Mouse (Mus musculus) retina, embryonic 14.5 days (tissue): ENCODE results near the gene Camkv.

ENCODE experiments used
- DNase-seq: peaks from one replicate; pipeline ENCODE4 v3.0.0-alpha.2; 2015; ENCODE audit warnings: low spot score

Gene Camkv

GRCm38 (mm10) chr9:107935374-107935773, at the start of gene Camkv:
Gene Camkv, plus strand, starts transcription at chr9:107935674.
- DNase-seq = no peak

- DNase-seq = peak; percentile 85
Observed at GRCm38 (mm10) chr9:107887804-107888266, 47.6 kb upstream of the Camkv start, which contains the start of gene Mon1a. Gene Mon1a, plus strand, starts transcription at chr9:107888151.

DNA sequence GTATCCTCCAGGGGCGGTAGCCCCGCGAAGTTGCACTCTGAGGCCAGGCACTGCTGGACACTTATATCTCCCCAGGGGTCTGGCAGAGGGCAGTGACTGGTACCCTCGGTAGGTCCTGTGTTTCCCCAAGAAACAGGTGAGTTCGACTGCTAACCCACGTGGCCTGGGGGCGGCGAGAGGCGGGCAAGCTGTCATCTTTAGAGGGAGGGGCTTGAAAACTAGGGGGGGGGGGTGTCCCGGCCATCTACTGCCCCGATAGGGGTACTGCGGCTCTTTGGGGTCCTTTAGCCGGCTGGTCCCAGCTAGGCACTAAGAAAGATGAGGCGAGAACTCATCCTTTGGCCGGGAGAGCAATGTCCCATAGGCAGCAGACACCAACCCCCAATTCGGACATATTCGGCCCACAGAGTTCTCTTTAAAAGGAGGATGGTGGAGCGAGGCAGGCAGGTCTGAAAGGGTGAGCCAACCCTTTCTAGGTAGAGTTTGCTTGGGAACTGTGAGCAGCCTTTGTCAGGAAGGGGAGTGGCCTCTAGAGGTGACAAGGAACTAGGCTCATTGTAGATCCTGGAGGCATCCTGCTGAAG, 47.1 kb upstream of the Camkv start:
- peak; percentile 57 for DNase-seq

- no peak for DNase-seq
Observed at GRCm38 (mm10) chr9:107890260-107890659, 45.2 kb upstream of the Camkv start.

- peak; percentile 23 for DNase-seq
Observed at GRCm38 (mm10) chr9:107891023-107891422, 44.5 kb upstream of the Camkv start.

GRCm38 (mm10) chr9:107898563-107898962, 36.9 kb upstream of the Camkv start:
- no peak for DNase-seq

DNA sequence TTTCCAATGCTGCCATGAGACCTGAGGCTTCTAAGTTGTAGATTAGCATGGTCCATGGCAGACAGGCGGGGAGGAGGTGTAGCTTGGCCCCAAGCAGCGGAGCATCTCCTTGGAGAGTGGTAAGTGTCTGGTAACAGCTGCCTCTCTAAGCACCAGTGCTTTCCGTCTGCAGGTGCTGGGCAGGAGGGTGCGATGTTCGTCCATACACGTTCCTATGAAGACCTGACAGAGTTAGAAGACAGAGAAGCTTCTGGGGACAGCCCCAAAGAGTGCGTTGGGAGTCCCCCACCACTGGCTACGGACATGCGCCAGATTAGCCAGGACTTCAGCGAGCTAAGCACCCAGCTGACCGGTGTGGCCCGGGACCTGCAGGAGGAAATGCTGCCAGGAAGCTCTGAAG, 35.6 kb upstream of the Camkv start:
- no peak for DNase-seq

GRCm38 (mm10) chr9:107900840-107901626, 34.4 kb upstream of the Camkv start:
- peak; percentile 90 for DNase-seq

GRCm38 (mm10) chr9:107901627-107901914, 33.9 kb upstream of the Camkv start:
- no peak for DNase-seq

DNA sequence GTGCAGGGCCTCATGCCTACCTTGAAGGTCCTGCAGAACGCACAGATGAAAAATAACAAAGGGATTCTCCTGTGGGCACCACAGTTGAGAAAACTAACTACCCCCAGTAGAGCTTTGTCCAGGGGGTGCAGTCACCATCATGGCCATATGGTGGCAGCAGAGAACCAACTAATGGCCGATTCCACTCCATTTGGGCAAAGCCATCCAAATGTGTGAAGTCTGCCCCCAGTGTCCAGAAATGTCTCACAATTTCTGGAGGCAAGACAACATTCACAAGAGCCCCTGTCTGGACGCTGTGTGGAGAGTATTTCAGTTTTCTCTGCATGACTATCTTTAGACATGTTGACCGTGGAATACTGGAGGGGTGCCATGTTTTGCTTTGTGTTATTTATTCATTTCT, 30.7 kb upstream of the Camkv start:
- DNase-seq = peak; percentile 96

DNA sequence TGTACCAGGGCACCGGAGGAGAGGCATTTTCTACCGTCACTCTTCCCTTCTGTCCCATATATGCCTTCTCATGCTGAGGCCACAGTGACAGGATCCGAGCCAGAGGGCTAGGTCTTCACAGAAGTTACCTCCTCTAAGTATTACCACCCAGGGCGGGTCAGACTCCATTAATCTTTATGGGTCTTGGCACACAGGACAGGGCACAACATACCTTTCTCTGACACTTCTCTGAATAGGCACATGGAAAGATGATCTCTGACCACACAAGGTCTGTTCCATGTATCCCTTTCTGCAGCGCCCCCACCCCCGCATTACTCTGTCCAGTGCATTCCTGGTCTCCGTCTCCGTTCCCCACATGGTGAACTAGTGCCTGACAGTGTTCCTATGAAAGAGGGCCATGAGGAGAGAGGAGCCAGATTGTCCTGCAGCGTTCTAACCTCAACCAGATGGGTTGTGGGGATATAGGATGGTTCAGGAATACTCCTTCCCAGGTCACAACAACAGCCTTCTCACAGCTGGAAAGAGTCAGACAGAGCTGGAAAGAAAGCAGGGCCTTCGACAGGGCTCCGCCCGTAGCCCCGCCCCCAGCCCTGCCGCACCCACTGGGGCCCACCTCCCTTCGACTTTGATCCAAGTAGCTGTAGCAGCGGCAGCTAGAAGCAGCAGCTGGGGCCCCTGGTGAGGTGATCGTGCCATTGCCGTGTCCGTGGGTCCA, 29.1 kb upstream of the Camkv start, which contains the start of gene Mst1r:
Gene Mst1r, plus strand, starts transcription at position 622 of the 715 bp plus-strand sequence.
- DNase-seq = peak; percentile 68

- DNase-seq = no peak
Observed at GRCm38 (mm10) chr9:107906967-107907800, 28.3 kb upstream of the Camkv start.

- no peak for DNase-seq
Observed at GRCm38 (mm10) chr9:107907801-107908120, 27.7 kb upstream of the Camkv start.

DNA sequence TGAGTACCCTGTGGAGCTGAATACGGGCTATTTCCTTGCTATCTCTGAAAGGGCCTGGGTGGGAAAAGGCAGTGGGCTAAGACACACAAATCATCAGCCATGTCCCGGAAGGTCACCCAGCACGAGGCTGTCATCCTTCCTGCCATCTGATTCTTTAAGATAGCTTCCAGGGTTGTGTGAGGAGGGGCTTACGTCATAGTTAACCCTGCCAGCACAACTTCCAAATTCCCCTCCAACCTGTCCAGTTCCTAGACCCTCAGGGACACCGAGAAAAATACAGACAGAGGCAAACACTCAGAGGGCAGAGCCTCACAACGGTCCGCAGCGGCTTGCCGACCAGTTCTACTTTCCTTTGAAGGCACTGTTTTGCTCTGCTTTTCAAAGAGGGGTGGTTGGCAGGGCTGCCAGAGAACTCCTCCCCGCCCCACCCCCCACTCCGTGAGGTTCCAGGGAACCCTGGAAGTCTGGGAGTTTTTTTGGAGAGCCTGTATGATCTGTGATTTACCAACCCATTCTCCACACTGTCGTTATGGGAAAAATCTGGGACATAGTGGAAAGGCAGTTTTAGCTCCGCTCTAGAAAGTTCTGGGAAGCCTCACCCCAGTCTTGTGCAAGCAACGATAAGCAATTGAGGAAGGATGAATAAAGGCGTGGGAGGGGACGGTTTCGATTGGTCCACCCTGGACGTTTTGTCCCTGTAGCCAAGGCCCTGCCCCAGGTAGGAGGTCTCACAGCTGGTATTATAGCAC, 26.9 kb upstream of the Camkv start:
- no peak for DNase-seq

DNA sequence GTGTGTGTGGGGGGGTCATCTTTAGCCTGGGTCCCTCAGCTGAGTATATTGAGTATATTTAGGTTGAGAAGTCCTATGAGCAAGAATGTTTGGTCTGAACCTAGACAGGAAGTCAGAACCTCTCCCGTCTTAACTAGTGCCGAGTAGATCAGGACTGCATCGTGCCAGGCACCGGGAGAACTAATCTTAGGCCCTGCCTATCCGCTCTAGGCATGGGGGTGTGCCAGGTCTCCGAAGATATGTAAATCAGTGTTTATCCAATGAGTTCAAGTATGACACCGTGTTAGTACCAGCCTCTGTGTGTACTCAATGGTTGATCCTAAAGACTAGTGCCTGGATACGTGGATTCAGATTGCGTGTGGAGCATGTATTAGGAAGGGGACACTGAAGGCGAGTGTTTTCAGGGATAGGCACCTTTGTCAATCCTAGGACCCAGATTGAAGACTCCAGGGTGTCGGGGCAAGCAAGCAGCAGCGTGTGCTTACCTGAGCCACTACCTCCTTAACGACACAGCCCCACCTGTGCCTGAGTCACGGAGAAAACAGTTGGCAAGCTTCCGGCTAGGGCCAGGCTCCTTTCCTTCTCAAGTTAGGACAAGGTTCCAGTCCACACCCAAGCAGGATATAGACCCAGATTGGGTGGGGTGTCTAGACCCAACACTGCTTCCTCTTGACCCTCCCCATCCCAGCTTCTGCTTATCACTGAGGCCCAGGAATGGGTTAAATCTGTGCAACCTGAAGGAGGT, 25.3 kb upstream of the Camkv start:
- no peak for DNase-seq

DNA sequence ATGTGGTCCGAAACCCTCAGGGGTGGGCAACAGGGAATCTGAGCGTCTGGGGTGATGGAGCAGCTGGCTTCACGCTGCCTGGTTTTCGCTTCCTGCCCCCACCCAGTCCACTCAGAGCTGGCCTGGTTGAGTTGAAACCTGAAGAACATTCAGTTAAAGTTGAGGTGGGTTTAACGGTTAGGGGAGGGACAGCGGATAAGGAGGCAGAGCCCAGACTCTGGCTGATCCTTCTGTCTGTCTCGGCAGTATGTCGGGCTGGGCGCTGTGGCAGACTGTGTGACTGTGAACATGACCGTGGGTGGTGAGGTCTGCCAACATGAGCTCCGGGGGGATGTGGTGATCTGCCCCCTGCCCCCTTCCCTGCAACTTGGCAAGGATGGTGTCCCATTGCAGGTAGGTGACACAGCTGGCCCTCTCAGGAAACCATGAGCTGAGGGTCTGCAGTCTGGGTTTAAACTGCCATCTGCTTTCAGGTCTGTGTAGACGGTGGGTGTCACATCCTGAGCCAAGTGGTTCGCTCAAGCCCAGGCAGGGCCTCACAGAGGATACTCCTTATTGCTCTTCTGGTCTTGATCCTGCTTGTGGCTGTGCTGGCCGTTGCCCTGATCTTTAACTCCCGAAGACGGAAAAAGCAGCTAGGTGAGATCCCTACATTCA, 20.6 kb upstream of the Camkv start:
- no peak for DNase-seq

GRCm38 (mm10) chr9:107917895-107918608, 17.4 kb upstream of the Camkv start:
- peak; percentile 70 for DNase-seq

DNA sequence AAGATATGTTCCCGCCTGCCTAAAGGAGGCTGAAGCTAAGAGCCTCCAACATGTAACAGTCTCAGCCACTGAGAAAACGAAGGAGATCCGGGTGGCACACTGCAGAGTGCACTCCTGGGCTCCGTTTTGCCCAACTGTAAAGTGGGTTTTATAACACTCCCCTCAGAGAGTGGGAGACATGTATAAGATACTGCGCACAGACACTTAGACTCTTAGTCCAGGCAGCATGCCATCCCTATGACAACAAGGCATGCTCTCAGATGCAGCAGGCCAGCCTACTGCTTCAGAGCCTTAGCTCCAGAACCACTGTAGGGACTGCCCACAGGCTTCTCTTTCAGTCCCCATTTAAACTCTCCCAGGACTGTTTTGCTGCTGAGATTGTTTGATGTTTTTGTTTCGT, 16.6 kb upstream of the Camkv start:
- no peak for DNase-seq

DNA sequence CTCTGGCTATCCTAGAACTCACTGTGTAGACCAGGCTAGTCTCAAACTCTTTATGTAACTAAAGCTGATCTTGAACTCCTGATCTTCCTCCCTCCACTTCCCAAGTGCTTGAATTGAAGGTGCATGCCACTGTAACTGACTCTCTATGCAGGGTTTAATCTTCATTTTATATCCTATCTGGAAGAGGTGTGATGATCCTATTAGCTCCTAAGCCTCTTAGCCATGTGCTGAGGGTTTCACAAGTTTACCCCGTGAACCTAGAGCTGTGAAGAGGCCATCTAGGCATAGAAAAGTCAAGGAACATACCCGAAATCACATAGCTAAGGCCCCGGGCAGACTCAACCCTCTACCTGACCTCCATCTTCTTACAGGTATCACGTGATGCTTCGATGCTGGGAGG, 16.0 kb upstream of the Camkv start:
- DNase-seq = no peak

DNA sequence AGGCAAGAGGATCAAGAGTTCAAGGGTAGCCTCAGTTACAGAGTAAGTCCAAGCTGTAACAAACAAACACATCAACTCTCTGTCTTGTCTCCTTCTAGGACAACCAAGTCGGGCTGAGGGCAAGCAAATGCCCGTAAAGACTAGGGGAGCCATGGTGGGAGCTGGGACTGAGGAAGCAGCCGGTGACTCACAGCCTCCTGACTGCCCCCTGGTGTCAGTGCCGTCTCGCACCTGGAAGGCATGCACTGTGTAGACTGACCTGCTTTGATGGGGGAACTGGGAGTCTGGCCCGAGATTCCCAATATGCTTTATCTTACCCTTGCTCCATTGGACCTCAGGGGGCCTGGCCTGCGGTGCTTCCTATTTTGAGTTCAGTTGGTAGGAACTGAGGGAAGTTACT, 12.5 kb upstream of the Camkv start:
- DNase-seq = peak; percentile 63
